Mouse (Mus musculus): ENCODE results near the gene Usp45.

GRCm38 (mm10) chr4:21826616-21827015 lies 59.7 kb downstream of the Usp45 start:
- TF ChIP-seq USF1 (IDR thresholded peaks at IDR 0.05; ENCODE audit: low read depth) (no peak), POLR2A (IDR thresholded peaks at IDR 0.05; ENCODE audit: insufficient read length, low read depth) (no peak), MYOG (IDR thresholded peaks at IDR 0.05; ENCODE audit: control insufficient read depth in 1 of 3, insufficient read depth in 1 of 3, insufficient read length in 2 of 3, low read depth in 2 of 3) (no peak)
